Mouse (Mus musculus) urinary bladder, postnatal 36 days (tissue): Measurements from ENCODE around the gene Chchd10.
A peak's percentile ranks its signal among the peaks of the same experiment; 100 is the strongest.

Experiments used
- DNase-seq, 2 experiments: peaks; one replicate each; pipeline ENCODE4 v3.0.0; 2022; ENCODE audit warnings: low spot score in 2 of 2, mixed read lengths in 1 of 2

Chchd10 gene

GRCm38 (mm10) chr10:75924324-75924723 is 8.6 kb upstream of the Chchd10 start:
- no peak for DNase-seq

DNA sequence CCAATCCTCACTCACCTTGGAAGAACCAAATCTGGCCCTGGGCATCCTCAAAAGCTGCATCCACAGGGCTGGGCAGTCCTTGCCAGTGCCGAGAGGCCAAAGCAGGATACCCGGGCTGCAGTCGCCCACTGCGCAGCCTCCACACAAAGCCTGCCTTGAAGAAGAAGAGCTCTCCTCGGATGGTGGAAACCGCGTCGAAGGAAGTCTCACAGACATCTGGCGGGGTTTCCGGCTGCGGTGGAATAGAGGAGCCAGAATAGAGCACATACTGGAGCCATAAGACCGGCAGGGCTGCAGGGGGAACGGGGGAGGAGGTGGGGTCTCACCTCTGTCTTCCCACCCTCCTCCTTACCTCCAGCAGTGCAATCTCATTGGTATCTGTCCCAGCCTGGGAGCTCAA is 6.5 kb upstream of the Chchd10 start:
- no peak for DNase-seq

DNA sequence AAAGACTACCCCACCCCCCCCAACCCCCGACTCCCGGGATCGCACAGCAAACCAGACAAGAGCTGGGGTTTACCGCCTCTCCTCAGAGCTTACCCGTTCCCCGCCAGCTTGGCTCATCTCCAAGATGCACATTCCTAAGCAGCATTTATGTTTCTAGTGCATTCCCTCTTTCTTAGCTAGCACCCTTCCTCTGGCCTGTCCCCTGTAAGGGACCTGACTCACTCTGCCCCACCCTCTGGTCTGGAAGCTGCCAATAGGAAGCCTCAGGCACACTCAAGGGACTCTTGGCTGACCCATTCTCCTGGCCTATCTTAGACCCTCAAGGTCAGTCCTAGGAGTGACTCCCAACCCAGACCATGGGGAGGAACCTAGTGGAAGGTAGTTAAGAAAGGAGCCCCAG is 2.6 kb upstream of the Chchd10 start:
- no peak for DNase-seq

- DNase-seq: no peak
These were observed 1.6 kb upstream of the Chchd10 start for GRCm38 (mm10) chr10:75931311-75931710.

DNA sequence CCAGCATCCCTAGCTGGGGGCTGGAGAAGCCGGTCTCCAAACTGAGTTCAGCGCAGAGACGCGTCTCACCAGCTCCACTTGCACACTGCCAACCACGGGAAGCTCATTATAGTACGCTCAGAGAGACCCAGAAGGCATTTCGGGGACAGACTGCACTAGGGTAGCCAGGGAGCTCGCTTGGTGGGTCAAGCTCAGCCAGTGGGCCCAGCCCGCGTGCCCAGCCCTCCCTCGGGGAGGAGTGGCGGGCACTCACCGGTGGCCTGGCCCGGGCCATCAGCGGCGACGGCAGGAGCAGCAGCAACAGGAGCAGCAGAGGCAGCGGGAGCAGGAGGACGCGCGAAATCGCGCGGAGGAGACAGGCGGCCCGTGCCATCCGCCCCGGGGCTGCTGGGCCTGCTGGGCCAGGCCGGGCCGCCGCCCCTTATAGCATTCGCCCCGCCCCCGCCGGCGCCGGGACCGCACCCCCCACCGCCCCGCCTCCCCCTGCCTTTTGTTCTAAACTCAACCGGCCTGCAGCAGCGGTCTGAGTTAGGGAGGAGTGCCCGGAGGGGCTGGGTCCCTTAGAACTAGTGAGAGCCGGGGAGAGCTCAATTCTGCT is 750 bp upstream of the Chchd10 start:
- peak in 1 of 2 experiments; percentile 48 for DNase-seq

- DNase-seq: no peak
These were observed 2.1 kb downstream of the Chchd10 start for GRCm38 (mm10) chr10:75934991-75935390.

- DNase-seq: peak in 1 of 2 experiments; percentile 72
These were observed 3.0 kb downstream of the Chchd10 start, which contains the start of gene Mmp11 for GRCm38 (mm10) chr10:75935680-75936541. Mmp11 (minus strand) TSS chr10:75936496.

GRCm38 (mm10) chr10:75936909-75937667 is 4.2 kb downstream of the Chchd10 start:
- no peak for DNase-seq

GRCm38 (mm10) chr10:75937851-75938643 is 5.1 kb downstream of the Chchd10 start:
- DNase-seq: no peak

DNA sequence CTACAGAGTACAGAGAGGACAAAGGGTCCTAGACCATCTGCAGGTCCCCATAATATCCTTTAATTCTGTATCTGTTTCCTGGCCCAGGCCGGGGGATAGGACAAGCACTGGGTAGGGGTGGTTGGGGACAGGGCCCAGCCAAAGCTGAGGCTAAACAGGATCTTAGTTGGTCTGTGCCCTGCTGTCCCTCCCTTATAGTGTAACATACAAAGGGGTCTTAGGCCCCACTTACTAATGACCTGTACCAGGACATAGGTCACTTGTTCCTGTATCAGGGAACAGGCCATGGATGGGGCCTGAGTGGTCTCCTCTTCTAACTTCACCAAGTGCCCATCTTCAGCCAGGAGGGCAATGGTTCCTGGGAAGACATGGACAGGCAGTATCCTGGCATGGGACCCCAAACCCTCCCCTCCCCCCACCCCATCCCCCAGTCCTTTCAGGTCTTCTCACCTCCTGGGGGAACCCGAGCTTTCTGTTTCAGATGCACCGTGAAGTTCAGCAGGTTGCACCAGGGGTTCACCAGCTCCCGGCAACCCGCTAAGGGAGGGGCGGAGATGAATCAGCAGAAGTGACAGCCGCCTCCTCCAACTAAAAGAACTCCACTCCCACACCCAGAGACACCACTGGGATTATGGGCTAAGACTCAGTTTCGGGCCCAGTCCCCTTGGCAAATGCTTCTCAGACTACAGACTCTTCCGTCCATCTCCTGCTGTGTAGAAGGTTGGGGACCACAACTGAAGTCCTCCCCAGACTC is 6.7 kb downstream of the Chchd10 start:
- no peak for DNase-seq

DNA sequence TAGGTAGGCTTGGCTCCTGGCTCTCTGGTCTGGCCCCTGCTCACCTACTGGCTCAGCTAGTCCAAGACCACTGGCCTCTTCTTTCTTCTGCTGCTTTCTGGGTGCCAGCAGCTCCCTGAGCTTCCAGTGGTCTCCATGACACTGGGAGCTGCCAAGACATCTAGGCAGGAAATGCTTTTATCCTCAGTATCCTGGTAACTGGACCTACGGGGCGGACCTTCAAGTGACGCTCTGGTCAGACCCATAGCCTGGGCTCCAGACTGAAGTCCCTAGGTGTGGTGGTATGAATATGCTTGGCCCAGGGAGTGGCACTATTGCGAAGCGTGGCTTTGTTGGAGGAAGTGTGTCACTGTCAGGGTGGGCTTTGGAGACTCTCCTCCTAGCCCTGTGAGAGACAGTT is 7.6 kb downstream of the Chchd10 start, which contains the start of gene Gm867:
Gene Gm867 (minus strand): TSS at position 153 of the 400 bp plus-strand sequence.
- no peak for DNase-seq

GRCm38 (mm10) chr10:75941042-75941824 is 8.3 kb downstream of the Chchd10 start:
- DNase-seq: no peak

- DNase-seq: no peak
These were observed 10.0 kb downstream of the Chchd10 start, which contains the start of gene Vpreb3 for GRCm38 (mm10) chr10:75942736-75943477. Vpreb3 (plus strand) TSS chr10:75943057.

- DNase-seq: no peak
These were observed 11.3 kb downstream of the Chchd10 start for GRCm38 (mm10) chr10:75944066-75944772.

- DNase-seq: no peak
These were observed 12.3 kb downstream of the Chchd10 start for GRCm38 (mm10) chr10:75945213-75945612.

- DNase-seq: no peak
These were observed 13.0 kb downstream of the Chchd10 start for GRCm38 (mm10) chr10:75945896-75946295.

DNA sequence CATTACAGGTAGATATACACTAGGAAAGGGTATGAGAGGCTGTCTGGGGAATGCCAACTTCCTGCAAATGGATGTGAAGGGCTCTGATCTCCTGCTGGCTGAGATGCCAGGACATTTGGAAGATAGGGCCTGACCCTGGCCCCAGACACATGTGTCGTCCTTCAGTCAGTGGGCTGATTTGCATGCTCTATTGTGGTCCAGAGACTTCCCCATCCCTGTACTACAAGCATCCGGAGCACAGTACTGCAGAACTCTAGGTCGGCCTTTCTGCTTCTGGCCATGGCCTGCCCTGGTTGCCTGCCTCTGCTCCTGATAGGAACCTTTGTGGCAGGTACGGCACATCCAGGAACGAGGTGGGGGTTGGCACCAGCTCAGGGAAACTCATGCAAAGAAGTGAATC is 15.1 kb downstream of the Chchd10 start:
- DNase-seq: no peak
